Mouse (Mus musculus) G1E (cell line): ENCODE results near the gene Rufy3. TPM values are rescaled to one million over a fixed set of nuclear protein-coding genes. Genes with fewer than 3 reads are reported as not detected.
A peak's percentile ranks its signal among the peaks of the same experiment; 100 is the strongest.

ENCODE experiments used
- ATAC-seq: 2 replicates; pipeline ENCODE4 v1.8.0; 2016; ENCODE audit warnings: mild to moderate bottlenecking; ENCODE audit not compliant: insufficient number of reproducible peaks, poor library complexity, low FRiP score, severe bottlenecking; ENCODE audit errors: extremely low read depth
- DNase-seq: peaks from one replicate; pipeline ENCODE4 v3.0.0; 2012; ENCODE audit warnings: low spot score
- H3K27me3 ChIP-seq: 2 replicates; pipeline ENCODE4 v1.6.1; 2012; ENCODE audit warnings: mild to moderate bottlenecking, low read length, inconsistent platforms; ENCODE audit not compliant: insufficient read depth
- H3K36me3 ChIP-seq: replicated peaks from 2 replicates; pipeline ENCODE3; 2012; ENCODE audit warnings: mild to moderate bottlenecking, inconsistent platforms
- H3K4me1 ChIP-seq: 2 replicates; pipeline ENCODE4 v1.6.1; 2012; ENCODE audit warnings: low read depth, low read length, inconsistent platforms, mixed read lengths; ENCODE audit not compliant: insufficient read depth
- H3K4me3 ChIP-seq: 2 replicates; pipeline ENCODE4 v1.5.1; 2012; ENCODE audit warnings: low read depth, mild to moderate bottlenecking, inconsistent platforms, low read length, moderate library complexity, mixed read lengths
- H3K9me3 ChIP-seq: replicated peaks from 2 replicates; pipeline ENCODE4 v1.6.1; 2012; ENCODE audit warnings: inconsistent platforms
- CTCF ChIP-seq: IDR thresholded peaks from 2 replicates; pipeline ENCODE4 v1.5.1; 2012; ENCODE audit warnings: low read depth, low read length, inconsistent platforms, mixed read lengths
- GATA1 ChIP-seq: IDR thresholded peaks from 2 replicates; pipeline ENCODE4 v1.6.1; 2012; ENCODE audit warnings: borderline replicate concordance, low read length, inconsistent platforms, mixed read lengths
- GATA2 ChIP-seq: IDR thresholded peaks from 2 replicates; pipeline ENCODE4 v1.6.1; 2012; ENCODE audit warnings: low read depth, low read length, inconsistent platforms, borderline replicate concordance
- POLR2AphosphoS5 ChIP-seq: IDR thresholded peaks from 2 replicates; pipeline ENCODE4 v1.6.1; 2012; ENCODE audit warnings: low read depth, low read length, inconsistent platforms; ENCODE audit not compliant: insufficient replicate concordance
- TAL1 ChIP-seq: conservative IDR thresholded peaks from 2 replicates; pipeline ENCODE4 v1.6.1; 2012; ENCODE audit warnings: low read depth, low read length, inconsistent platforms, mixed read lengths
- polyA plus RNA-seq: library from polyadenylated mRNA; stranded (reverse); fragments of >175 nt; gene quantifications from 2 replicates; pipeline ENCODE4 v1.2.3, GENCODE M21; 2012
- total RNA-seq, 2 experiments: library from RNA; stranded (forward) in 1 of 2; stranded (reverse) in 1 of 2; fragments of 200-1000 nt in 1 of 2; fragments of >200 nt in 1 of 2; fragmentation: Nextera tagmentation in 1 of 2; gene quantifications; 2 replicates each; pipeline ENCODE4 v1.2.3; 2014 to 2017

Rufy3 gene
- total and polyA plus RNA-seq, 3 experiments = 2.5 to 17.0 (median 11.9) TPM

DNA sequence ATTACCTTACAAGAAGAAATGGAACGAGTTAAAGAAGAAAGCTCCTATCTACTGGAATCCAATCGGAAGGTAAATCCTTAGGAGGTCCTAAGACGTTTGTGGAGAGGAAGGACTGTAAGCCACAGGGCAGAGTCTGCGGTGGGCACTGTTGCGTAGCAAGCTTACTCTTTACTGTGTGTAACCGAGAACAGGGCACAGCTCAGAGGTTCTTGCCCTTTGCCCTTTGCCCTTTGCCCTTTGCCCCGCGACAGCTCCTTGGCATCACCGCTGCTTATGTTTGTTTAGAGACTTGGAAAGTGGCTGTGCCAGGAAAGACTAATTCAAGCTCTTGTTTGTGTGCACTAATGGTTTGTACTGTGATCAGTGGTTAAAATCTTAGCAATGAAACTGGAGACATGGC lies 67.6 kb downstream of the Rufy3 start:
- H3K36me3 ChIP-seq = peaks cover 36% of the 10 kb centered on the region

DNA sequence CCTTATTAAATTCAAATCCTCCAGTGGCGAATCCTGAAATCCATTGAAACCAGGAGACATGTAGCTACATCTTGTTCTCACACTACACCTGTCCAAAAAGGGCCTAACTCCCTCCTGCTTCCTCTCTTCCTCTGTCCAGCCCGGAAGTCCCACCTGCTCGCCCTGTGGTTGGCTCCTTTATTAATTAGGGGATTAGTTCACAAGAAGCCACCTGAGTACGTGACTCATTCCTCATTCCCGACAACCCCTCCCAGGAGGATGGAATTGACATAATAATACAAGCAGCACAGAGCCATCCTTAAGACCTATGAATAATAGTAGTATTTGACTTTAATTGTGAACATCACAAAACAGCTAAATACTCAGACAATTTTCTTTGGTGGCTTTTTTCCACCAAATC lies 69.2 kb downstream of the Rufy3 start:
- H3K27me3 ChIP-seq = no peaks in the 10 kb centered on the region
- TF ChIP-seq TAL1 (no peak), GATA2 (no peak)
- DNase-seq (no peak), ATAC-seq (no peak)
- peaks cover 29% of the 10 kb centered on the region for H3K36me3 ChIP-seq
- H3K9me3 ChIP-seq = no peaks in the 10 kb centered on the region
- H3K4me3 ChIP-seq = no peak overlapping the region
- peaks cover 4% of the 10 kb centered on the region; the same call in 1 of the 2 replicates for H3K4me1 ChIP-seq

More for the DNA sequence above, 67.6 kb downstream of the Rufy3 start:
- TF ChIP-seq CTCF (no peak), GATA2 (no peak), GATA1 (no peak), TAL1 (no peak), POLR2AphosphoS5 (no peak)
- Histone ChIP-seq H3K27me3 (no peaks in the 10 kb centered on the region), H3K9me3 (no peaks in the 10 kb centered on the region), H3K4me1 (peaks cover 7% of the 10 kb centered on the region), H3K4me3 (no peak overlapping the region)
- DNase-seq (no peak), ATAC-seq (no peak)

DNA sequence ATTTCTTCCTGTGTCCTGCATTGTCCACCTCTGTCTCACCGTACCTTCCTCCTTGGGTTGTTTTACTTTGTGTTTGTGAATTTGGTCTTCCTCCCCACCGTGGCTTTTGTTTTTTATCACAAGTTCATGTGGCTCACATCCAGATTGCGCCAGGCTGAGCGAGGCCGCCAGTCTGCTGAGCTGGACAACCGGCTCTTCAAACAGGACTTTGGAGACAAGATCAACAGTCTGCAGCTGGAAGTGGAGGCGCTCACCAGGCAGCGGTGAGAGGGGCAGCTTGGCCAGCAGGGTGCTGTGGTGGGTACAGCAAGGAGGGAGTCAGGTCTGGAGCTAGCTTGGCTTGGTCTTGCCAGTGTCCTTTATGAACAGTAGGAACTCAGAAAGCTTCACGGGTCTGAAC lies 77.9 kb downstream of the Rufy3 start:
- TF ChIP-seq CTCF (no peak), GATA2 (no peak), TAL1 (no peak), GATA1 (no peak), POLR2AphosphoS5 (no peak)
- peaks cover 31% of the 10 kb centered on the region for H3K36me3 ChIP-seq
- no peak for ATAC-seq

DNA sequence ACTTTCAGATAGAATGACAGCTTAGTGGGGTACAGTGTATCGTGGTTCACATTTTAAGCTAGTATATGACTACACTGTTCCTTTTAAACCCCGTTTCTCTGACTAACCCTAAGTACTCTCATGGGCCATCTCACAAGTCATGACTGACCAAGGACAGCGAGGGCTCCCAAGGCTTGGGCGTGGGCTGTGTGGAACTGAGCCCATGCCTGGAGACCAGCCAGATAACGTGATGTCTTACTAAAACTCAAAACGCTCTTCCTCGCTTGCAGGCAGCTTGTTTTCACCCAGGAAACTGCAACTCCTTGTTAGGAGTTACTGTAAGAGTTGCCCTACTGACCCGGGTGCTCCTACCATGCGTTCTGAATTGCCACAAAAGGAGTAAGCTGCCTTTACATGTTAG lies 78.7 kb downstream of the Rufy3 start:
- Histone ChIP-seq H3K36me3 (peaks cover 37% of the 10 kb centered on the region), H3K4me1 (no peaks in the 10 kb centered on the region), H3K9me3 (no peaks in the 10 kb centered on the region), H3K27me3 (no peaks in the 10 kb centered on the region), H3K4me3 (no peak overlapping the region)
- no peak for DNase-seq
- TF ChIP-seq TAL1 (no peak), POLR2AphosphoS5 (no peak), CTCF (no peak), GATA1 (no peak), GATA2 (no peak)
- no peak for ATAC-seq

More for the DNA sequence above, 77.9 kb downstream of the Rufy3 start:
- H3K4me3 ChIP-seq = no peak overlapping the region
- H3K9me3 ChIP-seq = no peaks in the 10 kb centered on the region
- no peaks in the 10 kb centered on the region for H3K27me3 ChIP-seq
- DNase-seq = no peak
- no peaks in the 10 kb centered on the region for H3K4me1 ChIP-seq

DNA sequence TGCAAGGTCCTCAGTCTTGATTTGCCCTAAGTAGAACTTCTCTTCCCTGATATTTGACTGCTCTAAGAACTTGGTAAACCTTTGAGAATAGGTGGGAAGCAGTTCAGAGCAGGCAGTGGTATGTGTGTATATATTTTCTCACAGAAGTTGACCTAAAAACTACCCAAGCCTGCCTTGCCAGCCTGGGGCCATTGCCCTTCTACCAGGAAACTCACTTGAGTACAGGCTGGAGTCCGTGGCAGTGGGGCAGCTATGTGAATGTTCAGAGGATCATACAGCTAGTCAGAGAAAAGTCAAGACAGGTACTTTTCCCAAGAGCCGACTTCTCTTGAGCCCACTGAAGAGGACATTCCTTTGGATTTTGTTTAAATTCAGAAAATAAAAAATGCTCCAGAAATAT lies 80.1 kb downstream of the Rufy3 start:
- no peak for ATAC-seq
- DNase-seq = no peak
- no peaks in the 10 kb centered on the region for H3K27me3 ChIP-seq
- H3K4me3 ChIP-seq = no peak overlapping the region
- H3K9me3 ChIP-seq = no peaks in the 10 kb centered on the region
- H3K36me3 ChIP-seq = peaks cover 44% of the 10 kb centered on the region
- H3K4me1 ChIP-seq = peaks cover 7% of the 10 kb centered on the region
- TF ChIP-seq TAL1 (no peak), POLR2AphosphoS5 (no peak), GATA2 (no peak)

DNA sequence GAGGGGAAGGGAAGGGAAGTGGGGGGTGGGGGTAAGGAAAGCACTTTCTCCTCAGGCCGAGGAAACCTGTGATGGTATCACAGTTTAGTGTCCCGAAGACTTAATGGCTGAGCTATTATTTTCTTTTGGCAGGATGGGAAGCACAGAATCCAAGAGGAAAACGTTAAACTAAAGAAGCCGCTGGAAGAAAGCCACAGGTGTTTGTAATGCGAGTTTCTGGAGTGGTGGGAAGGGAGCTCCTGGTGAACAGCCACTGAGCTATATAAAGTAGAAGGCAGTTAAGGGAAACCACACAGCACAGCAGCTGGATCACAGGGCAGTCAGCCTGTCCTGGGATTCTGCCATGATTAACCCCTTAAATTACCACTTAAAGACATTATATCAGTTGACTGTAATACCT lies 80.6 kb downstream of the Rufy3 start:
- DNase-seq (no peak), ATAC-seq (no peak)
- TF ChIP-seq CTCF (no peak), POLR2AphosphoS5 (no peak), GATA1 (no peak), TAL1 (no peak), GATA2 (no peak)
- Histone ChIP-seq H3K4me3 (no peak overlapping the region), H3K4me1 (peaks cover 10% of the 10 kb centered on the region), H3K9me3 (no peaks in the 10 kb centered on the region), H3K27me3 (no peaks in the 10 kb centered on the region), H3K36me3 (peaks cover 48% of the 10 kb centered on the region)

DNA sequence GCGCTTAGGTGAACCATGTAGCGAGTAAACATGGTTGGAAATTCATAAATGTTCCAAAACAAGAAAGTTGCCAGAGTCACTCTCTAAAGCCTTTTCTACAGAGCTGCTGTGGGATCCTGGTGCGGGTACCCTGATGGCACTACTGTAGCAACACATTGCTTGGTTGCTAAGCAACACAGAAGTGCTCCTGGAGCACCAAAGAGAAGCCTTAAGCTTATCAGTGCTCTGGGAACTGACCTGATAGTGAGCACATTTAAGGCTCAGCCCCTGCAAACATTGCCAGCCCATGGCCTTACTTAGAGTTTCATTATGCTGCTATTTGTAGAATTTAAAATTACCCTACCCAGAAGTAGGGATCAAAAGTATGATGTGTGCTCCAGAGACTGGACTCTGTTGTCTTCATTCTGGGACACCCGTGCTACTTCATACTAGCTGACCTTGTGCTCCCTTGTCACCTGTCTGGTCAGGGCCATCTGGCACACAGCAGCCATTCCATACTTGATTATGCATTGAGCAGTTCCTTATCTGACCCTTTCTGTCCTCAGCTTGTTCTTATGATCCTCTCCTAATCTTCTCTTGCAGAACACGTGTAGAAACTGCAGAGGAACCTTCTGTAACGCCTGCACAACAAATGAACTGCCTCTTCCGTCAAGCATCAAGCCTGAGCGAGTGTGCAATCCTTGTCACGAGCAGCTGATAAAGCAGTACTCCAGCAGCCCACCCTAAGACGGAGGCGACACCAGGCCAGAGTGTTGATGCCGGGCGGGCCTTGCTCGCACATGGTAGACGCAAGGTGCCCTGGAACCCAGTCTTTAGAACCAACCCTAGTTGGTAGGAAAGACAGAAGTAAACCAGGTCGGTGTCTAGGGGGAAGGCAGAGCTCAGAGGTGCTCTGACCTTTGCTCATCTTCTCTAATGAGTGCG lies 84.7 kb downstream of the Rufy3 start:
- no peak for DNase-seq
- TF ChIP-seq TAL1 (0 out of 2 replicates have a peak, but pooled peaks have one; percentile 21), GATA1 (no peak), CTCF (no peak), POLR2AphosphoS5 (no peak)
- H3K4me1 ChIP-seq = peaks cover 10% of the 10 kb centered on the region
- H3K36me3 ChIP-seq = peaks cover 46% of the 10 kb centered on the region
- H3K4me3 ChIP-seq = no peak overlapping the region
- ATAC-seq = peak; percentile 79
- no peaks in the 10 kb centered on the region for H3K27me3 ChIP-seq
- H3K9me3 ChIP-seq = no peaks in the 10 kb centered on the region
